In the genomic region with DNA sequence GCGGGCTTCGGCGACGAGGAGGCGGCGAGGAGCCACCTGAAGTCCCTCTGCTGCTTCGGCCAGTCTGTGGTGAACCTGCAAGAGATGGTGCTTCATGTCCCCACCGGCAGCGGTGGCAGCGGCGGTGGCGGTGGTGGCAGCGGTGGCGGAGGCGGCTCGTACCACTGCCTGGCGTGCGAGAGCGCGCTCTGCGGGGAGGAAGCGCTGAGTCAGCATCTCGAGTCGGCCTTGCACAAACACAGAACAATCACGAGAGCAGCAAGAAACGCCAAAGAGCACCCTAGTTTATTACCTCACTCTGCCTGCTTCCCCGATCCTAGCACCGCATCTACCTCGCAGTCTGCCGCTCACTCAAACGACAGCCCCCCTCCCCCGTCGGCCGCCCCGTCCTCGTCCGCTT, we compare ENCODE assay signal across 11 mouse cellular contexts.
A peak's percentile ranks its signal among the peaks of the same experiment; 100 is the strongest.
DNase-seq lines count a peak whose midpoint lies in the region; ATAC-seq and TF ChIP-seq lines count a peak whose summit lies in the region.
"Had no signal": no experiment of that assay in that cellular context is flagged by ENCODE, and none has a peak within 500 bp of the region (broad histone marks: within the 10 kb centered on the region; RNA-seq: fewer than 3 reads in every experiment).

No protein-coding gene starts in this region.

- TF ChIP-seq POLR2A in thymus, adult 2 months (IDR thresholded peaks at IDR 0.05; ENCODE audit: control insufficient read depth, extremely low read depth, insufficient read depth, low read length, poor library complexity), result no peak

- H3K27me3 ChIP-seq in heart, embryonic 13.5 days (replicated peaks), result no peaks in the 10 kb centered on the region
- no peaks in the 10 kb centered on the region for H3K27me3 ChIP-seq in thymus, adult 2 months (ENCODE audit: control insufficient read depth, insufficient read depth, low read length)
- H3K27me3 ChIP-seq in limb, embryonic 10.5 days (ENCODE audit: low read depth, poor library complexity, severe bottlenecking), result no peaks in the 10 kb centered on the region
- no peaks in the 10 kb centered on the region for H3K27me3 ChIP-seq in intestine, embryonic 16.5 days (replicated peaks; ENCODE audit: control insufficient read depth, insufficient read depth, low read length)
- H3K27me3 ChIP-seq: CH12.LX; limb, embryonic 15.5 days had no signal

- H3K9me3 ChIP-seq in heart, embryonic 13.5 days, result no peaks in the 10 kb centered on the region
- H3K9me3 ChIP-seq in limb, embryonic 10.5 days (replicated peaks), result peaks cover 4% of the 10 kb centered on the region; the same call in 1 of the 2 replicates
- peaks cover 2% of the 10 kb centered on the region; the same call in 1 of the 2 replicates for H3K9me3 ChIP-seq in intestine, embryonic 16.5 days (ENCODE audit: control insufficient read depth, low read length)
- H3K9me3 ChIP-seq: limb, embryonic 15.5 days had no signal

- DNase-seq in heart, postnatal 25 days (ENCODE audit: low spot score), result no peak
- peak; percentile 14 for DNase-seq in thymus, adult 2 months
- DNase-seq in thymus, postnatal 10 days (ENCODE audit: low spot score in 2 of 2), result no peak
- DNase-seq in limb, embryonic 10.5 days (ENCODE audit: low spot score), result no peak
- DNase-seq in thymus, postnatal 4 days, result peak; percentile 58
- no peak for DNase-seq in cerebellum, adult 11-12 months
- DNase-seq: cerebellum, adult 11 months had no signal

- H3K36me3 ChIP-seq in heart, embryonic 13.5 days, result peaks cover 58% of the 10 kb centered on the region
- H3K36me3 ChIP-seq in thymus, adult 2 months (ENCODE audit: control insufficient read depth, insufficient read depth, low read length), result no peaks in the 10 kb centered on the region
- peaks cover 63% of the 10 kb centered on the region for H3K36me3 ChIP-seq in limb, embryonic 10.5 days
- peaks cover 25% of the 10 kb centered on the region for H3K36me3 ChIP-seq in intestine, embryonic 16.5 days (ENCODE audit: control insufficient read depth, insufficient read depth, low read length)

- H3K4me1 ChIP-seq in heart, embryonic 13.5 days, result no peaks in the 10 kb centered on the region
- H3K4me1 ChIP-seq in thymus, adult 2 months (replicated peaks; ENCODE audit: control insufficient read depth, insufficient read depth, low read length), result no peaks in the 10 kb centered on the region
- H3K4me1 ChIP-seq in limb, embryonic 10.5 days, result peaks cover 3% of the 10 kb centered on the region; the same call in 1 of the 2 replicates
- H3K4me1 ChIP-seq in intestine, embryonic 16.5 days (ENCODE audit: control insufficient read depth, insufficient read depth, low read length), result no peaks in the 10 kb centered on the region
- H3K4me1 ChIP-seq: limb, embryonic 15.5 days had no signal

- H3K27ac ChIP-seq in heart, embryonic 13.5 days (replicated peaks), result no peak overlapping the region
- no peak overlapping the region for H3K27ac ChIP-seq in thymus, adult 2 months (ENCODE audit: control insufficient read depth, insufficient read depth, low read length)
- H3K27ac ChIP-seq in limb, embryonic 10.5 days, result peak overlapping the region; percentile 61
- H3K27ac ChIP-seq in intestine, embryonic 16.5 days (ENCODE audit: low read length), result no peak overlapping the region
- H3K27ac ChIP-seq: limb, embryonic 15.5 days had no signal

- peak overlapping the region; percentile 43 for H3K4me3 ChIP-seq in heart, embryonic 13.5 days
- no peak overlapping the region for H3K4me3 ChIP-seq in thymus, adult 2 months (ENCODE audit: control insufficient read depth, insufficient read depth, low read length)
- no peak overlapping the region; the same call in 1 of the 2 replicates for H3K4me3 ChIP-seq in limb, embryonic 10.5 days
- no peak overlapping the region for H3K4me3 ChIP-seq in intestine, embryonic 16.5 days (ENCODE audit: low read length)
- H3K4me3 ChIP-seq: limb, embryonic 15.5 days had no signal

- peak overlapping the region; percentile 61 for H3K4me2 ChIP-seq in heart, embryonic 13.5 days
- no peak overlapping the region for H3K4me2 ChIP-seq in intestine, embryonic 16.5 days (ENCODE audit: low read depth, low read length)
- H3K4me2 ChIP-seq: limb, embryonic 15.5 days had no signal

- peak overlapping the region; percentile 40; the same call in 1 of the 2 replicates for H3K9ac ChIP-seq in heart, embryonic 13.5 days
- H3K9ac ChIP-seq in intestine, embryonic 16.5 days (ENCODE audit: low read depth, low read length), result no peak overlapping the region
- H3K9ac ChIP-seq: limb, embryonic 15.5 days had no signal

- no peak for ATAC-seq in heart, embryonic 13.5 days (ENCODE audit: extremely low read depth, insufficient number of reproducible peaks, low FRiP score, low TSS enrichment)
- no peak for ATAC-seq in intestine, embryonic 16.5 days

- WGBS in heart, embryonic 13.5 days, result 60% methylated on average over 37 of the region's 37 CpGs
- WGBS in thymus, adult 2 months, result 91% methylated on average over 37 of the region's 37 CpGs
- WGBS in limb, embryonic 10.5 days, result 57% methylated on average over 37 of the region's 37 CpGs
- WGBS in intestine, embryonic 16.5 days, result 77% methylated on average over 36 of the region's 37 CpGs

- intact Hi-C loops in heart, postnatal 25 days (cut with DNase I), result no loop called here

- TF ChIP-seq CTCF in thymus, adult 2 months (IDR thresholded peaks at IDR 0.05; ENCODE audit: borderline replicate concordance, control insufficient read depth, extremely low read depth, insufficient read depth, low read length, poor library complexity), result no peak

Comparison
In these comparisons a context has a peak if more than half of its experiments do, and no peak if none do; other contexts are left out.
1. DNase-seq: peak in thymus, adult 2 months (single experiment) and thymus, postnatal 4 days (single experiment); none in heart, postnatal 25 days (single experiment), thymus, postnatal 10 days (0 of 2), limb, embryonic 10.5 days (single experiment) and cerebellum, adult 11-12 months (single experiment).